Mouse (Mus musculus) MEL (cell line): Measurements from ENCODE around the gene Brsk2.

Experiments used
- GATA1 ChIP-seq: IDR thresholded peaks from 2 replicates; pipeline ENCODE4 v1.6.1; 2011; ENCODE audit warnings: low read depth, low read length, improper control_type of control experiment
- POLR2A ChIP-seq, 2 experiments: IDR thresholded peaks; 2 replicates each; pipeline ENCODE4 v1.6.1; 2011 to 2012; ENCODE audit warnings: low read length in 2 of 2, mild to moderate bottlenecking in 2 of 2, control low read depth in 1 of 2, improper control_type of control experiment in 1 of 2, low read depth in 1 of 2, moderate library complexity in 1 of 2; ENCODE audit not compliant: control insufficient read depth in 1 of 2, insufficient read depth in 1 of 2, poor library complexity in 1 of 2

DNA sequence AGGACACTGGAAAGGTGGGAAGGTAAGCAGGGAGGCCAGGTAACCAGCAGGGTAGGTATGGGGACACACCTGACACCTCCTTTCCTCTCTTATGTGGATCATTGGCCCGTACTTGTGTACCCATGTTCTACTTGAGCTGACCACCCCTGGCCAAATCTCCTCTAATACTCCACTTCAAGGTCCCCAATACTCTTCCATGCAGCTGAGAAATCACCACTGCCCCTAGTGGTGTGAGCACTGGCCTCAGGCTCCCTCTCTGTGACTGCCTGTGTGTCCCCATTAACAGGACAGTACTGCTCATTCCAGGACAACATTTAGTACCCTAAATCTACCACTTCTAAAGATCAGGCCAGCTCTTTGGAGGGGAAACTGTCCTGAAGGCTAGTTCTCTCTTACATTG is 1.5 kb upstream of the Brsk2 start:
- no peak for TF ChIP-seq GATA1
- no peak for TF ChIP-seq POLR2A (IDR thresholded peaks at IDR 0.05; ENCODE audit: control insufficient read depth in 1 of 2, insufficient read depth in 1 of 2, low read depth in 1 of 2, low read length in 2 of 2, poor library complexity in 1 of 2)
